Mouse (Mus musculus): ENCODE results near the gene Ppil4. TPM values are rescaled to one million over a fixed set of nuclear protein-coding genes. Genes with fewer than 3 reads are reported as not detected.

Gene Ppil4
- polyA plus RNA-seq, 1 experiment from 2014 or later, result 38.2 TPM

GRCm38 (mm10) chr10:7819156-7819555 lies 26.5 kb downstream of the Ppil4 start:
- WGBS, result 94% methylated on average over 4 of the region's 4 CpGs
- Histone ChIP-seq H3K27me3 (ENCODE audit: control insufficient read depth, insufficient read depth, low read length) (no peaks in the 10 kb centered on the region), H3K9ac (ENCODE audit: low read length) (no peak overlapping the region), H3K36me3 (ENCODE audit: control insufficient read depth, insufficient read depth, low read length) (peaks cover 4% of the 10 kb centered on the region), H3K4me3 (replicated peaks; ENCODE audit: low read length) (no peak overlapping the region), H3K9me3 (replicated peaks; ENCODE audit: control insufficient read depth, low read length) (no peaks in the 10 kb centered on the region), H3K4me1 (ENCODE audit: control insufficient read depth, insufficient read depth, low read length) (no peaks in the 10 kb centered on the region), H3K4me2 (ENCODE audit: low read depth, low read length) (no peak overlapping the region), H3K27ac (ENCODE audit: low read length) (no peak overlapping the region)
- ATAC-seq (ENCODE audit: insufficient read depth, low FRiP score), result no peak

DNA sequence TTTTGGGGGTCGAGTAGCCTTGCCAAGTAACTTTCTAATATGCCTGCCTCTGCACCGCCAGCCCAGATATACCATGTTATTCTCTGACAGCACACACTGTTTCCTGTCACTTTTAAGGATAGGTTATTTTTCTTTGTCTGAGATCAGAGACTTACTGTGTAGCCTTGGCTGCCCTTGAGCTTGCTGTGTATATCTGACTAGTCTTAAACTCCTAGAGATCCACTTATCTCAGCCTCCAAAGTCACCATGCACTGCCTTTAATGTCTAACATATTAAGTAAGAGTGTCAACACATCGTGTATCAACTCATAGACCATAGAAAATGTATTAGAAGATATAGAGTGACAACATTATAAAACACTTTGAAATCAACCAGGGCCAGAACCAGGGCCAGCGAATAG lies 26.9 kb downstream of the Ppil4 start:
- H3K4me2 ChIP-seq (ENCODE audit: low read depth, low read length), result no peak overlapping the region
- no peak overlapping the region for H3K9ac ChIP-seq (ENCODE audit: low read length)
- no peaks in the 10 kb centered on the region for H3K27me3 ChIP-seq (ENCODE audit: control insufficient read depth, insufficient read depth, low read length)
- H3K9me3 ChIP-seq (replicated peaks; ENCODE audit: control insufficient read depth, low read length), result no peaks in the 10 kb centered on the region
- no peak overlapping the region for H3K27ac ChIP-seq (ENCODE audit: low read length)
- H3K4me3 ChIP-seq (replicated peaks; ENCODE audit: low read length), result no peak overlapping the region
- H3K36me3 ChIP-seq (ENCODE audit: control insufficient read depth, insufficient read depth, low read length), result peaks cover 4% of the 10 kb centered on the region
- H3K4me1 ChIP-seq (ENCODE audit: control insufficient read depth, insufficient read depth, low read length), result no peaks in the 10 kb centered on the region
- no peak for ATAC-seq (ENCODE audit: insufficient read depth, low FRiP score)
- 85% methylated on average over 4 of the region's 4 CpGs for WGBS

- Histone ChIP-seq H3K4me2 (ENCODE audit: low read depth, low read length) (no peak overlapping the region), H3K4me1 (ENCODE audit: control insufficient read depth, insufficient read depth, low read length) (no peaks in the 10 kb centered on the region), H3K27ac (ENCODE audit: low read length) (no peak overlapping the region), H3K27me3 (ENCODE audit: control insufficient read depth, insufficient read depth, low read length) (no peaks in the 10 kb centered on the region), H3K9ac (ENCODE audit: low read length) (no peak overlapping the region), H3K4me3 (replicated peaks; ENCODE audit: low read length) (no peak overlapping the region), H3K36me3 (ENCODE audit: control insufficient read depth, insufficient read depth, low read length) (peaks cover 4% of the 10 kb centered on the region), H3K9me3 (replicated peaks; ENCODE audit: control insufficient read depth, low read length) (no peaks in the 10 kb centered on the region)
- 86% methylated on average over 5 of the region's 5 CpGs for WGBS
- ATAC-seq (ENCODE audit: insufficient read depth, low FRiP score), result no peak
Measured at GRCm38 (mm10) chr10:7820171-7820570, 27.5 kb downstream of the Ppil4 start.

DNA sequence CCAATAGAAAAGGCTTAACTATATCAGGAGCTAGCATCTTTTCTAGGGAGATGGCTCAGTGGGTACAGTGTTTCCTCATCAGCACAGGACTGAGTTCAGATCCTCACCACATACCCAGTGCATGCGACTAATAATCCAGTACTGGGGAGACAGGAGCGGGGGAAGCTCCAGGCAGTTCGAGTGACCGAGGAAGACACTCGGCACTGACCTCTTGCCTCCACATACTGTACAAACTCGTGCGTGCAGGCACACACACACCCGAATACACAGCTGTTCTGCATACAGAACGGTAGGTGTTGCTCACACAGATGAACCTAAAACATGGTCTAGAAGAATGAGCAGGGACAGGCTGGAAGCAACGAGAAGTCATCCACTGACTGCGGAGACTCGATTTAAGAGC lies 29.3 kb downstream of the Ppil4 start:
- Histone ChIP-seq H3K27ac (ENCODE audit: low read length) (no peak overlapping the region), H3K36me3 (ENCODE audit: control insufficient read depth, insufficient read depth, low read length) (peaks cover 4% of the 10 kb centered on the region; the same call in 1 of the 2 replicates), H3K9me3 (replicated peaks; ENCODE audit: control insufficient read depth, low read length) (no peaks in the 10 kb centered on the region), H3K4me1 (ENCODE audit: control insufficient read depth, insufficient read depth, low read length) (no peaks in the 10 kb centered on the region), H3K9ac (ENCODE audit: low read length) (no peak overlapping the region), H3K27me3 (ENCODE audit: control insufficient read depth, insufficient read depth, low read length) (no peaks in the 10 kb centered on the region), H3K4me3 (replicated peaks; ENCODE audit: low read length) (no peak overlapping the region), H3K4me2 (ENCODE audit: low read depth, low read length) (no peak overlapping the region)
- ATAC-seq (ENCODE audit: insufficient read depth, low FRiP score), result no peak
- 94% methylated on average over 12 of the region's 12 CpGs for WGBS

DNA sequence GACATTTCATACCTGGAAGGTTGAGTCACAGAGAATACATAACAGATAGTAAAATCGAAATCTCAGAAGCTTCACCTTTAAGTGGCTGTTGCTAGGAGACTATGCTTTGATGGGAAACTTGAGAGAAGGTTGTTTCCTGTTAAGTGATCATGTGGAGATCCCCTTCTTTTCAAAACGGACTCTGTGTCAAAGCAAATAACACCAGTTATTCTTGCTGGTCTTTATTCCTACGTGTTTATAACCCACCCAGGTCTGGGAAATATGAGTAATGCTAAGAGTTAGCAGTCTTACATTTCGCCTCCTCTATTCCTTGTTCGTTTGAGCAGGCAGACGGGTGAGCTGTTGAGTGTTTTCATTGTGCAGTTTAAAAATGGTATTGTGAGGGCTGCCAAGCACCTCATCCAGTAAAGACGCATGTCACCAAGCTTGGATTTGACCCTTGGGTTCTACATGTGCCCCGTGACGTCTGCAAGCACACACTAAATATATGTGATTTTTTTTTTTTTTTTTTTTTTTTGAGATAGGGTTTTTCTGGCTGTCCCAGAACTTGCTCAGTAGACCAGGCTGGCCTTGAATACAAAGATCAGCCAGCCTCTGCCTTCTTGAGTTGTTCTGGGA lies 32.1 kb downstream of the Ppil4 start:
- no peak for ATAC-seq (ENCODE audit: insufficient read depth, low FRiP score)
- Histone ChIP-seq H3K27me3 (ENCODE audit: control insufficient read depth, insufficient read depth, low read length) (no peaks in the 10 kb centered on the region), H3K9ac (ENCODE audit: low read length) (no peak overlapping the region), H3K4me3 (replicated peaks; ENCODE audit: low read length) (no peak overlapping the region), H3K36me3 (ENCODE audit: control insufficient read depth, insufficient read depth, low read length) (peaks cover 4% of the 10 kb centered on the region; the same call in 1 of the 2 replicates), H3K4me1 (ENCODE audit: control insufficient read depth, insufficient read depth, low read length) (no peaks in the 10 kb centered on the region), H3K4me2 (ENCODE audit: low read depth, low read length) (no peak overlapping the region), H3K9me3 (replicated peaks; ENCODE audit: control insufficient read depth, low read length) (no peaks in the 10 kb centered on the region), H3K27ac (ENCODE audit: low read length) (no peak overlapping the region)
- 86% methylated on average over 9 of the region's 9 CpGs for WGBS

GRCm38 (mm10) chr10:7825281-7825665 lies 32.6 kb downstream of the Ppil4 start:
- 85% methylated on average over 4 of the region's 4 CpGs for WGBS
- H3K27me3 ChIP-seq (ENCODE audit: control insufficient read depth, insufficient read depth, low read length), result no peaks in the 10 kb centered on the region
- no peaks in the 10 kb centered on the region for H3K9me3 ChIP-seq (replicated peaks; ENCODE audit: control insufficient read depth, low read length)
- no peak overlapping the region for H3K4me2 ChIP-seq (ENCODE audit: low read depth, low read length)
- no peak overlapping the region for H3K27ac ChIP-seq (ENCODE audit: low read length)
- H3K4me1 ChIP-seq (ENCODE audit: control insufficient read depth, insufficient read depth, low read length), result no peaks in the 10 kb centered on the region
- H3K9ac ChIP-seq (ENCODE audit: low read length), result no peak overlapping the region
- peaks cover 4% of the 10 kb centered on the region; the same call in 1 of the 2 replicates for H3K36me3 ChIP-seq (ENCODE audit: control insufficient read depth, insufficient read depth, low read length)
- ATAC-seq (ENCODE audit: insufficient read depth, low FRiP score), result no peak
- no peak overlapping the region for H3K4me3 ChIP-seq (replicated peaks; ENCODE audit: low read length)

GRCm38 (mm10) chr10:7826106-7826505 lies 33.4 kb downstream of the Ppil4 start:
- no peaks in the 10 kb centered on the region for H3K9me3 ChIP-seq (replicated peaks; ENCODE audit: control insufficient read depth, low read length)
- no peak overlapping the region for H3K4me3 ChIP-seq (replicated peaks; ENCODE audit: low read length)
- no peaks in the 10 kb centered on the region for H3K4me1 ChIP-seq (ENCODE audit: control insufficient read depth, insufficient read depth, low read length)
- WGBS, result 89% methylated on average over 9 of the region's 9 CpGs
- no peak overlapping the region for H3K27ac ChIP-seq (ENCODE audit: low read length)
- peaks cover 4% of the 10 kb centered on the region; the same call in 1 of the 2 replicates for H3K36me3 ChIP-seq (ENCODE audit: control insufficient read depth, insufficient read depth, low read length)
- no peak overlapping the region for H3K4me2 ChIP-seq (ENCODE audit: low read depth, low read length)
- no peak overlapping the region for H3K9ac ChIP-seq (ENCODE audit: low read length)
- no peaks in the 10 kb centered on the region for H3K27me3 ChIP-seq (ENCODE audit: control insufficient read depth, insufficient read depth, low read length)
- ATAC-seq (ENCODE audit: insufficient read depth, low FRiP score), result no peak

- no peaks in the 10 kb centered on the region for H3K9me3 ChIP-seq (replicated peaks; ENCODE audit: control insufficient read depth, low read length)
- no peaks in the 10 kb centered on the region for H3K36me3 ChIP-seq (ENCODE audit: control insufficient read depth, insufficient read depth, low read length)
- H3K27ac ChIP-seq (ENCODE audit: low read length), result peak within 1 kb of the TSS; percentile 49; the same call in 1 of the 2 replicates
- H3K4me3 ChIP-seq (replicated peaks; ENCODE audit: low read length), result peak within 1 kb of the TSS; percentile 26
- peak; percentile 91 for ATAC-seq (ENCODE audit: insufficient read depth, low FRiP score)
- H3K4me1 ChIP-seq (ENCODE audit: control insufficient read depth, insufficient read depth, low read length), result peaks cover 3% of the 10 kb centered on the region; the same call in 1 of the 2 replicates
- H3K4me2 ChIP-seq (ENCODE audit: low read depth, low read length), result peak within 1 kb of the TSS; percentile 50
- no peaks in the 10 kb centered on the region for H3K27me3 ChIP-seq (ENCODE audit: control insufficient read depth, insufficient read depth, low read length)
- peak within 1 kb of the TSS; percentile 67 for H3K9ac ChIP-seq (ENCODE audit: low read length)
- WGBS, result 2% methylated on average over 15 of the region's 15 CpGs
Measured at GRCm38 (mm10) chr10:7832171-7832676, 39.5 kb downstream of the Ppil4 start, which contains the start of gene Zc3h12d. Zc3h12d (plus strand) TSS chr10:7832470.

DNA sequence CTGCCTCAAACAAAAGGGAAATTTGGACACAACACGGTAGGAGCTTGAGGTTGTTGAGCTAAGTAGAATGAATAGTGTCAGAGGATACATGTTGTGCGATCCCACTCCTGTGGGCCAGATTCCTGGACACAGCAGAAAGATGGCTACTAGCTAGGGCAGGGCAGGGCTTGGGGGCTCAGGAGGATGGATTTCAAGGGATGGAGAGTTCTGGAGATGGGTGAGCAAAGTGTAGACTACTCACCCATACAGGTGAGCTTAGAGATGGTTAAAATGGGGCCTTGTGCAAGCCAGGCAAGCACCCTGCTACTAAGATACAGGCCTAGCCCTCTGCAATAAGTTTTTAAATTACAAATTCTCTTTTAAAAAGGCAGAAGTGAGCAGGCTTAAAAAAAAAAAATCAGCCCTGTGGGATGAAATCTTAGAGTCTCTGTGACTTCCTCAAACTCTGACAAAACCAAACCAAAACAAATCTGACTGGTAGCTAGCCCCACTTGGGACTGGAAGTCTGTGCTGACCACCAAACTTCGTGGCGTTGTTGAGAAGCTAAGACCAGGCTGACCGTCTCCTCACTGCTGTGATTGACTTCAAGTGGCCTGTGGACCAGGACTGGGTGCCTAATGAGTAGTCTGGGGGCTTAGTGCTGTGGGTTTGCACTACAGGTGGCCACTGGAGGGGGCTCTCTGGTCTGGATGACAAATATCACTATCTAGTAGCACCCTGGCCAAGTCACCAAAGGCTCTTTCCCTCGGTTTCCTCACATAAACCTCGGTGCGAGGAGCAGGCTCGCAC lies 40.9 kb downstream of the Ppil4 start:
- ATAC-seq (ENCODE audit: insufficient read depth, low FRiP score), result no peak
- WGBS, result 78% methylated on average over 9 of the region's 9 CpGs
- no peak overlapping the region for H3K27ac ChIP-seq (ENCODE audit: low read length)

More for the DNA sequence above, 40.9 kb downstream of the Ppil4 start:
- Histone ChIP-seq H3K9ac (ENCODE audit: low read length) (no peak overlapping the region), H3K4me1 (ENCODE audit: control insufficient read depth, insufficient read depth, low read length) (peaks cover 3% of the 10 kb centered on the region; the same call in 1 of the 2 replicates), H3K4me2 (ENCODE audit: low read depth, low read length) (no peak overlapping the region), H3K27me3 (ENCODE audit: control insufficient read depth, insufficient read depth, low read length) (no peaks in the 10 kb centered on the region), H3K4me3 (replicated peaks; ENCODE audit: low read length) (no peak overlapping the region), H3K9me3 (replicated peaks; ENCODE audit: control insufficient read depth, low read length) (no peaks in the 10 kb centered on the region), H3K36me3 (ENCODE audit: control insufficient read depth, insufficient read depth, low read length) (no peaks in the 10 kb centered on the region)

Data from stomach, embryonic 16.5 days (tissue).